Mouse (Mus musculus): ENCODE measurements at regions not wholly inside any gene's neighbourhood (a gene's known extent, or its start where the extent isn't known, plus 50 kb on each side); places are given as distances from the start of the nearest gene placed in this dataset.
A peak's percentile ranks its signal among the peaks of the same experiment; 100 is the strongest.

GRCm38 (mm10) chr14:114374847-114375246 lies 717.2 kb upstream of the Gpc5 start:
- peak; percentile 94 for DNase-seq (ENCODE audit: extremely low read depth, low read depth)

- no peak for DNase-seq (ENCODE audit: extremely low read depth, low read depth)
Measured at GRCm38 (mm10) chr14:114398861-114399557, 693.0 kb upstream of the Gpc5 start.

- no peak for DNase-seq (ENCODE audit: extremely low read depth, low read depth)
Measured at GRCm38 (mm10) chr14:114418851-114419250, 673.2 kb upstream of the Gpc5 start.

GRCm38 (mm10) chr14:114425475-114425874 lies 666.5 kb upstream of the Gpc5 start:
- DNase-seq (ENCODE audit: extremely low read depth, low read depth) = no peak
